Mouse (Mus musculus): ENCODE data around the gene Slc9a3r2. TPM values are rescaled to one million over a fixed set of nuclear protein-coding genes. Genes with fewer than 3 reads are reported as not detected.

Gene Slc9a3r2
- polyA plus RNA-seq, 1 experiment from 2014 or later = 36.3 TPM

Other genes starting within 250 kb of the Slc9a3r2 start
- 360 and 364 TPM in 2 replicates for gene Rnps1, start 235.8 kb downstream of the Slc9a3r2 start, polyA plus RNA-seq (2014; fragmentation: Nextera tagmentation; extraction: Ambion mirVana)
- 63.9 and 69.8 TPM in 2 replicates for gene Eci1, start 223.7 kb downstream of the Slc9a3r2 start, polyA plus RNA-seq (2014; fragmentation: Nextera tagmentation; extraction: Ambion mirVana)
- 2.6 and 3.2 TPM in 2 replicates for gene Dnase1l2, start 207.2 kb downstream of the Slc9a3r2 start, polyA plus RNA-seq (2014; fragmentation: Nextera tagmentation; extraction: Ambion mirVana)
- gene E4f1, start 180.0 kb downstream of the Slc9a3r2 start, polyA plus RNA-seq (2014; fragmentation: Nextera tagmentation; extraction: Ambion mirVana) = 17.5 and 19.9 TPM in 2 replicates
- 60.1 and 64.6 TPM in 2 replicates for gene Pgp, start 179.9 kb downstream of the Slc9a3r2 start, polyA plus RNA-seq (2014; fragmentation: Nextera tagmentation; extraction: Ambion mirVana)
- 0.86 and 1.8 TPM in 2 replicates for gene Bricd5, start 176.4 kb downstream of the Slc9a3r2 start, polyA plus RNA-seq (2014; fragmentation: Nextera tagmentation; extraction: Ambion mirVana)
- 27.8 and 37.7 TPM in 2 replicates for gene Mlst8, start 171.2 kb downstream of the Slc9a3r2 start, polyA plus RNA-seq (2014; fragmentation: Nextera tagmentation; extraction: Ambion mirVana)
- 6.4 and 9.2 TPM in 2 replicates for gene Caskin1, start 161.7 kb downstream of the Slc9a3r2 start, polyA plus RNA-seq (2014; fragmentation: Nextera tagmentation; extraction: Ambion mirVana)
- gene Traf7, start 122.4 kb downstream of the Slc9a3r2 start, polyA plus RNA-seq (2014; fragmentation: Nextera tagmentation; extraction: Ambion mirVana) = 65.8 and 71.1 TPM in 2 replicates
- 1.8 and 2.8 TPM in 2 replicates for gene Rab26, start 116.1 kb downstream of the Slc9a3r2 start, polyA plus RNA-seq (2014; fragmentation: Nextera tagmentation; extraction: Ambion mirVana)
- gene Pkd1, start 100.5 kb downstream of the Slc9a3r2 start, polyA plus RNA-seq (2014; fragmentation: Nextera tagmentation; extraction: Ambion mirVana) = 16.0 and 22.2 TPM in 2 replicates
- 46.5 and 53.6 TPM in 2 replicates for gene Tsc2, start 17.7 kb downstream of the Slc9a3r2 start, polyA plus RNA-seq (2014; fragmentation: Nextera tagmentation; extraction: Ambion mirVana)
- 12.0 and 16.2 TPM in 2 replicates for gene Nthl1, start 17.6 kb downstream of the Slc9a3r2 start, polyA plus RNA-seq (2014; fragmentation: Nextera tagmentation; extraction: Ambion mirVana)
- gene Npw, start 8.1 kb upstream of the Slc9a3r2 start, polyA plus RNA-seq (2014; fragmentation: Nextera tagmentation; extraction: Ambion mirVana) = not detected in 2 replicates
- gene Zfp598, start 19.4 kb upstream of the Slc9a3r2 start, polyA plus RNA-seq (2014; fragmentation: Nextera tagmentation; extraction: Ambion mirVana) = 24.7 and 24.8 TPM in 2 replicates
- 11.9 and 12.1 TPM in 2 replicates for gene Syngr3, start 39.6 kb upstream of the Slc9a3r2 start, polyA plus RNA-seq (2014; fragmentation: Nextera tagmentation; extraction: Ambion mirVana)
- 44.3 and 47.5 TPM in 2 replicates for gene Gfer, start 45.8 kb upstream of the Slc9a3r2 start, polyA plus RNA-seq (2014; fragmentation: Nextera tagmentation; extraction: Ambion mirVana)
- 1.5 and 1.7 TPM in 2 replicates for gene Noxo1, start 45.9 kb upstream of the Slc9a3r2 start, polyA plus RNA-seq (2014; fragmentation: Nextera tagmentation; extraction: Ambion mirVana)
- 83.7 and 101 TPM in 2 replicates for gene Tbl3, start 57.3 kb upstream of the Slc9a3r2 start, polyA plus RNA-seq (2014; fragmentation: Nextera tagmentation; extraction: Ambion mirVana)
- gene Rnf151, start 67.7 kb upstream of the Slc9a3r2 start, polyA plus RNA-seq (2014; fragmentation: Nextera tagmentation; extraction: Ambion mirVana) = not detected in 2 replicates
- gene Rps2, start 67.8 kb upstream of the Slc9a3r2 start, polyA plus RNA-seq (2014; fragmentation: Nextera tagmentation; extraction: Ambion mirVana) = 1,264 and 1,299 TPM in 2 replicates
- gene Ndufb10, start 74.2 kb upstream of the Slc9a3r2 start, polyA plus RNA-seq (2014; fragmentation: Nextera tagmentation; extraction: Ambion mirVana) = 198 and 223 TPM in 2 replicates
- gene Rpl3l, start 77.5 kb upstream of the Slc9a3r2 start, polyA plus RNA-seq (2014; fragmentation: Nextera tagmentation; extraction: Ambion mirVana) = 0.11 TPM in 1 of 2 replicates, not detected in the other
- 21.1 and 22.8 TPM in 2 replicates for gene Msrb1, start 86.3 kb upstream of the Slc9a3r2 start, polyA plus RNA-seq (2014; fragmentation: Nextera tagmentation; extraction: Ambion mirVana)
- gene Hs3st6, start 102.7 kb upstream of the Slc9a3r2 start, polyA plus RNA-seq (2014; fragmentation: Nextera tagmentation; extraction: Ambion mirVana) = 1.5 and 2.3 TPM in 2 replicates
- gene Meiob, start 154.0 kb upstream of the Slc9a3r2 start, polyA plus RNA-seq (2014; fragmentation: Nextera tagmentation; extraction: Ambion mirVana) = not detected in 2 replicates
- 31.5 and 32.0 TPM in 2 replicates for gene Hagh, start 189.8 kb upstream of the Slc9a3r2 start, polyA plus RNA-seq (2014; fragmentation: Nextera tagmentation; extraction: Ambion mirVana)
- gene Fahd1, start 200.0 kb upstream of the Slc9a3r2 start, polyA plus RNA-seq (2014; fragmentation: Nextera tagmentation; extraction: Ambion mirVana) = 18.4 and 23.5 TPM in 2 replicates
- 0.12 and 0.40 TPM in 2 replicates for gene Igfals, start 215.7 kb upstream of the Slc9a3r2 start, polyA plus RNA-seq (2014; fragmentation: Nextera tagmentation; extraction: Ambion mirVana)
- gene Nubp2, start 236.0 kb upstream of the Slc9a3r2 start, polyA plus RNA-seq (2014; fragmentation: Nextera tagmentation; extraction: Ambion mirVana) = 77.6 and 84.2 TPM in 2 replicates
- gene Spsb3, start 236.3 kb upstream of the Slc9a3r2 start, polyA plus RNA-seq (2014; fragmentation: Nextera tagmentation; extraction: Ambion mirVana) = 43.4 and 46.5 TPM in 2 replicates
- 22.7 and 24.2 TPM in 2 replicates for gene Eme2, start 244.8 kb upstream of the Slc9a3r2 start, polyA plus RNA-seq (2014; fragmentation: Nextera tagmentation; extraction: Ambion mirVana)
- gene Mrps34, start 244.8 kb upstream of the Slc9a3r2 start, polyA plus RNA-seq (2014; fragmentation: Nextera tagmentation; extraction: Ambion mirVana) = 70.5 and 73.3 TPM in 2 replicates
- gene Nme3, start 246.2 kb upstream of the Slc9a3r2 start, polyA plus RNA-seq (2014; fragmentation: Nextera tagmentation; extraction: Ambion mirVana) = 45.9 and 49.7 TPM in 2 replicates

All from hindbrain, embryonic 11.5 days (tissue).